Mouse (Mus musculus): Measurements from ENCODE around the gene Stat6. TPM values are rescaled to one million over a fixed set of nuclear protein-coding genes. Genes with fewer than 3 reads are reported as not detected.

Gene Stat6
- total RNA-seq, 4 experiments from 2014 or later: 10.0 to 13.6 (median 11.3) TPM

DNA sequence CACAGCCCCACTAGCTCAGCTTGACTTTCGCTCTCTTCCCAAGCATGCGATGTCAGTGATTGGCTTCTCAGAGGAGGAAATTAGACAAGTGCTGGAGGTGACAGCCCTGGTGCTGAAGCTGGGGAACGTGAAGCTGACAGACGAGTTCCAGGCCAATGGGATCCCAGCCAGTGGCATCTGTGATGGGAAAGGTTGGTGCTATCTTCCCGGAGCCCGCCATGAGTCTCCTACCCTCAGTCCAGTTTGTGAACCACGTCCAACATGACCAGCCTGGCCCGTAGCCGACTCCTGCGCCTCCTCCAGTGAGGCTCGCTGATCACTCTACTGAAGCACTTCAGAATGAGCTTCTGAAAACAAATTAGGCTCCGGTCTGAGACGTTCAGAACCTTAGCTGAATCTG lies 67.5 kb downstream of the Stat6 start:
- DNase-seq (ENCODE audit: low spot score in 2 of 2): no peak

Other genes with a start within 250 kb of the Stat6 start
- gene Stac3, start 141.3 kb upstream of the Stat6 start, total RNA-seq (2022): 1 to 10 TPM; 2.1 to 3.5 (median 2.8) TPM
- 1 to 10 TPM; 2.9 to 4.4 (median 3.6) TPM for gene Ndufa4l2, start 128.0 kb upstream of the Stat6 start, total RNA-seq (2022)
- gene Shmt2, start 120.5 kb upstream of the Stat6 start, total RNA-seq (2022): 10 to 100 TPM; 21.7 to 31.3 (median 29.1) TPM
- gene Nxph4, start 108.4 kb upstream of the Stat6 start, total RNA-seq (2022): 1 to 10 TPM; 1.9 to 2.7 (median 2.3) TPM
- gene Lrp1, start 21.8 kb upstream of the Stat6 start, total RNA-seq (2022): 100 to 1,000 TPM; 293 to 333 (median 304) TPM
- gene Nemp1, start 23.9 kb downstream of the Stat6 start, total RNA-seq (2022): 1 to 10 TPM; 5.8 to 8.1 (median 7.6) TPM
- gene Nab2, start 25.6 kb downstream of the Stat6 start, total RNA-seq (2022): 10 to 100 TPM; 45.3 to 51.6 (median 49.0) TPM
- gene Myo1a, start 62.2 kb downstream of the Stat6 start, total RNA-seq (2022): 1 to 10 TPM in 2 of 4 experiments, under 1 TPM in 2; 0.56 to 1.7 (median 0.86) TPM
- gene Tac2, start 81.5 kb downstream of the Stat6 start, total RNA-seq (2022): 1 to 10 TPM; 3.4 to 7.7 (median 4.1) TPM
- gene Zbtb39, start 96.6 kb downstream of the Stat6 start, total RNA-seq (2022): 10 to 100 TPM; 11.0 to 12.3 (median 11.3) TPM
- gene Gpr182, start 108.7 kb downstream of the Stat6 start, total RNA-seq (2022): 1 to 10 TPM; 1.6 to 2.2 (median 1.9) TPM
- gene Rdh1, start 116.7 kb downstream of the Stat6 start, total RNA-seq (2022): under 1 TPM; 0.07 to 0.25 (median 0.16) TPM
- gene Rdh16f1, start 116.8 kb downstream of the Stat6 start, total RNA-seq (2022): under 1 TPM in 1 of 4 experiments, not detected in 3; 0.25 TPM
- gene Rdh9, start 133.4 kb downstream of the Stat6 start, total RNA-seq (2022): 1 to 10 TPM in 1 of 4 experiments, under 1 TPM in 2, not detected in 1; 0.41 to 1.1 (median 0.83) TPM
- gene Rdh16, start 158.2 kb downstream of the Stat6 start, total RNA-seq (2022): under 1 TPM; 0.18 to 0.37 (median 0.22) TPM
- gene Rdh19, start 206.9 kb downstream of the Stat6 start, total RNA-seq (2022): not detected
- not detected for gene Rdh16f2, start 223.5 kb downstream of the Stat6 start, total RNA-seq (2022)
- not detected for gene Rdh7, start 245.8 kb downstream of the Stat6 start, total RNA-seq (2022)

All from layer of hippocampus, adult 8-10 months (tissue).